Mouse (Mus musculus) megakaryocyte progenitor cell, adult 5-6 weeks (primary cell): Measurements from ENCODE around the gene Itgb6. TPM values are rescaled to one million over a fixed set of nuclear protein-coding genes. Genes with fewer than 3 reads are reported as not detected.

Source experiments
- ATAC-seq: replicated peaks from 2 replicates; pipeline ENCODE4 v1.8.0; 2016; ENCODE audit warnings: mild to moderate bottlenecking, moderate TSS enrichment, inconsistent platforms; ENCODE audit not compliant: poor library complexity
- total RNA-seq, 2 experiments: library from RNA; stranded (forward) in 1 of 2; stranded (reverse) in 1 of 2; fragments of 157-497, 149-512 nt in 1 of 2; fragments of 200-1000 nt in 1 of 2; gene quantifications; 2 replicates each; pipeline versions ENCODE4 v1.2.3 to v1.2.4; 2015 to 2017

Gene Itgb6
- total RNA-seq, 2 experiments from 2014 or later: 0.12 TPM; not detected in 1

- ATAC-seq: no peak
These were observed 39.9 kb downstream of the Itgb6 start for GRCm38 (mm10) chr2:60682554-60682953.

GRCm38 (mm10) chr2:60674413-60674812 is 48.0 kb downstream of the Itgb6 start:
- ATAC-seq: no peak

- no peak for ATAC-seq
These were observed 49.2 kb downstream of the Itgb6 start for GRCm38 (mm10) chr2:60672973-60673954.

- ATAC-seq: no peak
These were observed 51.2 kb downstream of the Itgb6 start for GRCm38 (mm10) chr2:60671215-60671614.

GRCm38 (mm10) chr2:60663071-60663470 is 59.4 kb downstream of the Itgb6 start:
- ATAC-seq: no peak

- ATAC-seq: no peak
These were observed 62.5 kb downstream of the Itgb6 start for GRCm38 (mm10) chr2:60659993-60660392.

GRCm38 (mm10) chr2:60658992-60659391 is 63.5 kb downstream of the Itgb6 start:
- no peak for ATAC-seq

- ATAC-seq: no peak
These were observed 67.6 kb downstream of the Itgb6 start for GRCm38 (mm10) chr2:60654828-60655227.

GRCm38 (mm10) chr2:60650155-60650554 is 72.3 kb downstream of the Itgb6 start:
- no peak for ATAC-seq

- ATAC-seq: no peak
These were observed 74.8 kb downstream of the Itgb6 start for GRCm38 (mm10) chr2:60647650-60648049.

- ATAC-seq: no peak
These were observed 75.9 kb downstream of the Itgb6 start for GRCm38 (mm10) chr2:60646583-60646982.

- no peak for ATAC-seq
These were observed 79.0 kb downstream of the Itgb6 start for GRCm38 (mm10) chr2:60643406-60643805.

- no peak for ATAC-seq
These were observed 79.8 kb downstream of the Itgb6 start for GRCm38 (mm10) chr2:60642606-60643005.

- no peak for ATAC-seq
These were observed 82.1 kb downstream of the Itgb6 start for GRCm38 (mm10) chr2:60640342-60640672.

GRCm38 (mm10) chr2:60639617-60640341 is 82.7 kb downstream of the Itgb6 start:
- ATAC-seq: no peak

- no peak for ATAC-seq
These were observed 85.3 kb downstream of the Itgb6 start for GRCm38 (mm10) chr2:60636910-60637761.

GRCm38 (mm10) chr2:60636481-60636880 is 86.0 kb downstream of the Itgb6 start:
- ATAC-seq: no peak

GRCm38 (mm10) chr2:60636038-60636437 is 86.4 kb downstream of the Itgb6 start:
- no peak for ATAC-seq

- ATAC-seq: no peak
These were observed 89.7 kb downstream of the Itgb6 start for GRCm38 (mm10) chr2:60632791-60633190.

- ATAC-seq: no peak
These were observed 92.1 kb downstream of the Itgb6 start for GRCm38 (mm10) chr2:60630304-60630703.

GRCm38 (mm10) chr2:60627952-60628351 is 94.5 kb downstream of the Itgb6 start:
- peak; percentile 30 for ATAC-seq
